Mouse (Mus musculus) spleen, postnatal 14 days (tissue): ENCODE measurements around the gene Tmem63c.

Experiments
- DNase-seq, 2 experiments: peaks; one replicate each; pipeline ENCODE4 v3.0.0; 2021 to 2022; ENCODE audit warnings: low spot score in 2 of 2

The Tmem63c gene

GRCm38 (mm10) chr12:87000840-87001176 lies 20.3 kb upstream of the Tmem63c start:
- DNase-seq = no peak

DNA sequence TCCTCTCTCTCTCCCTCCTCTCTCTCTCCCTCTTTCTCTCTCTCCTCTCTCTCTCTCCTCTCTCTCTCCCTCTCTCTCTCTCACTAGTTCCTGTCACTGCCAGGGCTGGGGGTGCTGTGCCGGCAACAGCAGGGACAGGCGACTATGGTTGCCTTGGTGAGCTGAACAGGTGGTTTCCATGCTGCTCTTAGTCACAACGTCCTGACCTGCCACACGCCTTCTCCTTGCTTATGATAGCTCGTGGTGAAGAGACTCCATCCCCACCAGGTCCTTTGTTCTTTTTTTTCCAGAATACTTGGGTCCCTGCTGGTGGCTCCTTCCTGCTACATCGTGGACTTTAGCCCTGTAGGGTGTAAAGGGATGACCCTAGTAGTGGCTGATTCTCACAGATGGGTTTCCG lies 18.9 kb upstream of the Tmem63c start:
- DNase-seq = no peak

- DNase-seq = no peak
Observed at GRCm38 (mm10) chr12:87002815-87003214, 18.3 kb upstream of the Tmem63c start.

DNA sequence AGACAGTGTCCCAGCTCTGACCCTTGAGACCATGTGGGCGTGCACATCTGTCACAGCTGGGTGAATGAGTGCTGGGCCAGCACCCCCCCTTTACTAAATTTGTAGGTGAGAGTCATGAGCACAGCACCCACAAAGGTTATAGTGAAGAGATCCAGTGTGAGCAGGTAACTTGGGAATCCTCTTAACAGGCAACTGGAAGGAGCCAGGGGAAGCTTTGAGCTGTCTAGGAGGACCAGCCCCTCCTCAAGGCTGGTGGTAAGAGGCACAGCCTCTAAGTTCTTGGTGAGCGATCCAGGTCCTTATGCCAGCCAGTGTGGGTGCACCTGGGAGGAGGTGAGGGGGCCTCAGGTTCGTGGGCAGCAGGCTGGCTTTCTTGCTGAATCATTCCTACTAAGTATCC lies 17.5 kb upstream of the Tmem63c start:
- DNase-seq = no peak

GRCm38 (mm10) chr12:87004596-87004995 lies 16.5 kb upstream of the Tmem63c start:
- no peak for DNase-seq

GRCm38 (mm10) chr12:87017041-87017440 lies 4.1 kb upstream of the Tmem63c start:
- DNase-seq = peak; percentile 16 to 31

DNA sequence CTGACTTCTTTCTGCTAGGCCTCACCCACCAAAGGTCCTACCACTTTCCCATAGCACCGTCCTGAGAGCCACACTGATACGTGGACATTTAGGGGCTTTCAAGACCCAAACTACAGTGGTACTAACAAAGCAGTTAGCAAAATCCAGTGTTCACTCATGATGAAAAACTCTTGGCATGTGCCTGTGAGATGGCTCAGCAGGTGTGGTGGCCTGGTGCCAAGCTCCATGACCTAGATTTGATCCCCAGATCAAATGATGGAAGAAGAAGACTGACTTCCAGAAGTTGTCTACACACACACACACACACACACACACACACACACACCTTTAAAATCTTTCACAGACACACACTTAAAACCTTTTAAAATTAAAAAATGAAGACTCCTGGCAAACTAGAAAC lies 2.4 kb upstream of the Tmem63c start:
- no peak for DNase-seq

GRCm38 (mm10) chr12:87022006-87022405 lies 866 bp downstream of the Tmem63c start:
- no peak for DNase-seq

DNA sequence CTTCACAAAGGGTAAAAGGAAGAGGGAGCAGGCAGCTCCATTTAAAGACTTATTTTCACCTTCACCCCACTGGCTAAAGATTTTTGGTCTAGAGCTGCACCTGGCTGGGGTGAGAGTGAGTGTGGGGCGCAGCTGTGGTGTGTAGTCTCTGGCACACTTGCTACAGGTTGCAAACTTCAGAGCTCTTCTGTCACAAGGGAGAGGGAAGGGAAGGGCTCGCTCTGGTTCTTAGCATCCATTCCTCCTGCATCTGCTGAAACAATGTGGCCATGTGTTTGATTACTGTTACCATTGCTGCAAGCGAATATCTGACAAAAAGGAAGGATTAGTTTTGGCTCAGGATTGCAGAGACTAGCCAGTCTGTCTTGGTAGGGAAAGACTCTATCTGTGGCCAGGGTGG lies 2.3 kb downstream of the Tmem63c start:
- no peak for DNase-seq

GRCm38 (mm10) chr12:87026109-87026870 lies 5.2 kb downstream of the Tmem63c start:
- no peak for DNase-seq

- no peak for DNase-seq
Observed at GRCm38 (mm10) chr12:87026871-87027240, 5.7 kb downstream of the Tmem63c start.

- no peak for DNase-seq
Observed at GRCm38 (mm10) chr12:87027391-87027790, 6.3 kb downstream of the Tmem63c start.

DNA sequence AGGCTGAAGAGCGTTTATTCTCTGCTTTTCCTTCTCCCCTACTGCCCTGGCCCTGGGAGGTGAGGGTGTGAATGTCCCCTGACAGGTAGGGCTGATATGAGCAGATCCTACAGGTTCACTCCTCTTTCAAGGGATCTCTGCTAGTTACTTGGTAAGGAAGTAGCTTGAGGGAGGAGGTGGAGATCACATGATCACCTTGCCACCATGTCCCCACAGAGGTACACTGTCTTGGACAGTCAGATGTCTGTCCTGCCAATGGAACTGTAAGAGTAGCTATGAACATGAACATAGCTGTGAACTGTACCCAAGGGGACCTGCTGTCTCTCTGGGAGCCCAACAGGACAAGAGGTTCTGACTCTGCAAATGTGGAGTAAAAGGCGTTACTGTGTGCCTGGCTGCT lies 6.9 kb downstream of the Tmem63c start:
- no peak for DNase-seq

GRCm38 (mm10) chr12:87029251-87029976 lies 8.3 kb downstream of the Tmem63c start:
- no peak for DNase-seq

DNA sequence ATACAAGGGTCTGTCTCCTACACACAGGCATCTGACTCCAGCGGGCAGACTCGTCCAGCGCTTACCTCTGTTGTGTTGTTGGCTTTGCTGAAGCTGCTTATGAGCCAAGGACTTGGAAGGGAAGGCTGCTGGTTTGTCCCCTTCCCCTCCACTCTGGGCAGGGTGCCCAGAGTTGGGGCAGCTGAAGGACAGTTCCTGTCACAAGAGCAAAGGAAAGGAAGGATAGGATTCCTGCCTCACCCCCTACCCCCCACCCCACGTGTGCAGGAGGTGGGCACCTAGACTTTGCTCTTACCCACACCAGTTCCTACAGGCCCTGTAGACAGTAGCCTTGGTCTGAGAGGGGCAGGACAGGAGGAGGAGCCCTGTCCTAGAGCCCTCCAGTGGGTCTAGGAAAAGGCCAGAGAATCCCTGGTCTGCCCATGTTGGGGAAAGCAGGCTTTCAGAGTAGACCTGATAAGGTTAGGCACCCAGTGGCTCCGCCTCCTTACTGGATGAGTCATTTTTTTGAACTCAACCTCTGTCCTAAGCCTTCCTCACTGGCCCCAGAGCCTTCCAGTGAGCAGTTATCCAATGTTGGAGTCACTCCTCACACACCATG lies 10.1 kb downstream of the Tmem63c start:
- no peak for DNase-seq

DNA sequence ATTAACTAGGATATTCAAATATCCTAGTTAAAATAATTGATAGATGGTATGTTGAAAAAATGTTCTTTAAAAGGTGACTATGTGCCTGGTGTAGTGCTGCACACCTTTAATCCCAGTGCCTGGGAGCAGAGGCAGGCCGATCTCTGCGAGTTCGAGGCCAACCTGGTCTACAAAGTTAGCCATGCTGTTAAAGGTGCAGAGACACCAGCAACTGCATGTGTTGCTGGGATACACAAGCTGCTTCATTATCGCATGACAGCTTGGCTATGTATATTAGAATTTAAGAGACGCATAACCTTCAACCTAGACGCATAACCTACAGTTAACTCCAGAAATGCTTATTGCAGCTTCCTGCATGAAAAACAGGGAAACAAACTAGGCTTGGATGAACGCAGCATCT lies 15.5 kb downstream of the Tmem63c start:
- DNase-seq = no peak

GRCm38 (mm10) chr12:87040166-87040565 lies 19.0 kb downstream of the Tmem63c start:
- DNase-seq = no peak

- DNase-seq = no peak
Observed at GRCm38 (mm10) chr12:87040857-87041256, 19.7 kb downstream of the Tmem63c start.

- no peak for DNase-seq
Observed at GRCm38 (mm10) chr12:87042456-87042855, 21.3 kb downstream of the Tmem63c start.

GRCm38 (mm10) chr12:87043221-87043620 lies 22.1 kb downstream of the Tmem63c start:
- DNase-seq = no peak

DNA sequence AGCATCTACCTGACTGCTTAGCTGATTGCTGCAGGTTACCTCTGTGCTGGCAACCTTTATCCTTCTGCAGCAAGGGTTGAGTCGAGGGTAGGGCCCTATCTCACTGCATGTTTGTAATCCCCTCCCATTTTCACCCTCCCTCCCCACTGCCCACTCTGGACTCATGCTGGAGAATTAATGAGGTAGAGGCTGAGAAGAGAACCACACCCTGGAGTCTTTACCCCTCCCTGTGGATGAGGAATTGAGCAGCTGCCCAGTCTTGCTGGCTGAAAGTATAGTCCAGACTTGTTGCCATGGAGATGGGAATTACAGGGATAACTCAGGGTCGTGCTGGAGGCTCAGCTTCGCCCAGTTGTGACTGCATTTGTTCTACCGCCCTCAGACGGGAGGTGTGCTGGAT lies 23.6 kb downstream of the Tmem63c start:
- DNase-seq = no peak

DNA sequence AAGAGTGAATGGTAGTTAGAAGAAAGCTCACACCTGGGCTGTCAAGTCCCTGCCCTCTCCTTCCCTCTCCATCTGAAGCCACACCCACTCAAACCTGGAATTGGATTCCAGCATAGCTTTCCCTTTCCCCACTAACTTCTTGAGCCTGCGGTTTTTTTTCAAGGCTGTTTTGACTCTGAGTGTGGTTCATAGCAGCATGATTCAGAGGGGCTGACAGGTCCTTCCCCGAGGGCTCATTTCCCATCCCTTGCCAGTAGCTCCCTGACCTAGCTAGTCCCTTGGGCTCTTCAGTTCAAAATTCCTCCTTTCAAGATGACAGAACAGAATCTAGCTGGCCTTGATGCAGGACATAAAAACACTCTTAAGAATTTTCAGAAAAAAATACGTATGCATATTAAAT lies 26.4 kb downstream of the Tmem63c start:
- DNase-seq = no peak

- DNase-seq = peak; percentile 47 to 69
Observed at GRCm38 (mm10) chr12:87052661-87053321, 31.7 kb downstream of the Tmem63c start.
